Mouse (Mus musculus): ENCODE data around the gene Hrh2.

The Hrh2 gene

GRCm38 (mm10) chr13:54192021-54192481 lies at the start of gene Hrh2:
Gene Hrh2 (plus strand): TSS chr13:54192129.
- no peak for DNase-seq (ENCODE audit: extremely low spot score, low read depth, low spot score)

DNA sequence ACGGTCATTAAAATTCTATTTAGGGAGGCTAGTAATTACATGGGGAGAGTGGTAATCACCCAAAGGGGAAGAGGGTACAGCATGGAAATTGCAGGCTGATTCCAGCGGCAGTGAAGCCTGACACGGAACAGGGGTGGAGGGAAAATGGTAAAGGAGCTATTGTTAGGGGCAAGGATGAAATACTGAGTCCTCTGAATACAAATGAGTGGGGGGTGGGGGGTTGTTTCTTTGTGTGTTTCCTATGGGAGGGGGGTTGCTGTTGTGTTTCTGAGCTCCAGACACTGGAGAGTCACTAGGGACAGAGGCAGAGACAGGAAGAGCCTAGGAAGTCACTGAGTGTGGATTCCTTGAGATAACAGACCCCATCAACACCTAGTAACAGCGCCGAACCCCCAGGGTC lies 48.1 kb upstream of the Hrh2 start:
- DNase-seq (ENCODE audit: extremely low spot score, low read depth, low spot score): no peak

GRCm38 (mm10) chr13:54144624-54145023 lies 47.3 kb upstream of the Hrh2 start:
- DNase-seq (ENCODE audit: extremely low spot score, low read depth, low spot score): no peak

DNA sequence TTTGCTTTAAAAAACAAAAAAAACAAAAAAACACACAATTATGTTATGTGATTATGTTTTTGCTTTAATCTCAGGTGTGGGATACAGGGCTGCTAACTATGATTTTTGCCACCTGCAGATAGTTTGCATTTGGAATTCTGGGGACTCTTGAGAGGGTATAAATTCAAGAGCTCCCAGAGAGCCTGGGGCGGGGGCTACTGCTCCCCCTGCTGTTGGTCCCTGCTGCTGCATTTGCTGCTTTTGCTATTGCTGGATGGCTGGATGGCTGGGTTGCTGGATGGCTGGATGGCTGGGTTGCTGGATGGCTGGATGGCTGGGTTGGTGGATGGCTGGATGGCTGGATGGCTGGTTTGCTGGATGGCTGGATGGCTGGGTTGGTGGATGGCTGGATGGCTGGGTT lies 44.6 kb upstream of the Hrh2 start:
- DNase-seq (ENCODE audit: extremely low spot score, low read depth, low spot score): no peak

- no peak for DNase-seq (ENCODE audit: extremely low spot score, low read depth, low spot score)
These were observed 39.5 kb upstream of the Hrh2 start for GRCm38 (mm10) chr13:54152421-54152820.

DNA sequence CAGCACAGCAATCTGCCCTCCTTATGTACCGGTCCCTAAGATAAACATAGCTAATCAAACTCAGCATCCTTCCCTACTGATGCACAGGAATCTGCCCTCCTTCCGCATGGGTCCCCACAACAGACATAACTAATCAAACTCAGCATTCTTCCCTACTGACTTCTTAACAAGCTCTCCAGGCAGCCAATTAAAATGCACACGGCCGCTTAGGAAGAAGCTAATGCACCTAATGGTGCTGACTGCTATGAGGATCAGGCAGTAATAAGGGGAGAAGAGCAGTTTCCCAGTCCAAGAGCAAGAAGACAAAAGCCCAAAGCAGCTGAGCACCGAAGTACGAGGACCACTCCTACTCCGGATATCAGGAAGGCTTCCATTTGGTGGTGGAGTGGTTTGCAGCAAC lies 39.0 kb upstream of the Hrh2 start:
- DNase-seq (ENCODE audit: extremely low spot score, low read depth, low spot score): no peak

GRCm38 (mm10) chr13:54153672-54154218 lies 38.2 kb upstream of the Hrh2 start:
- DNase-seq (ENCODE audit: extremely low spot score, low read depth, low spot score): no peak

DNA sequence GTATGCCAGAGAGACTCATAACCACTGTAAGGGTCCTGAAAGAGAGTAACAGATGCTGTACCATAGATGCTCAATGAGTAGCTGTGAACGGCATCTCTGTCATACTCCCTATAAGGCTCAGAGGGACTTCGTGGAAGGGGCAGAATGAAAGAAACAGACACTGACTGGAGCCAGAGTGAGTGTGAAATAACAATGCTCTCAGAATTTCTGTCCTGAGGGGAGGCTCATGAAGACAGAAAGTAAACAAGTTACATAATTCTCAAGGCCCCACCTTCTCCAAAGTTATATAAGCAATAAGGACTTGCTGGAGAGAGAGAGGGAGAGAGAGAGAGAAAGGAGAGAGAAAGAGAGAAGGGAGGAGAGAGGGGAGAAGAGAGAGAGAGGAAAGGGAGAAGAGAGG lies 36.1 kb upstream of the Hrh2 start:
- no peak for DNase-seq (ENCODE audit: extremely low spot score, low read depth, low spot score)

DNA sequence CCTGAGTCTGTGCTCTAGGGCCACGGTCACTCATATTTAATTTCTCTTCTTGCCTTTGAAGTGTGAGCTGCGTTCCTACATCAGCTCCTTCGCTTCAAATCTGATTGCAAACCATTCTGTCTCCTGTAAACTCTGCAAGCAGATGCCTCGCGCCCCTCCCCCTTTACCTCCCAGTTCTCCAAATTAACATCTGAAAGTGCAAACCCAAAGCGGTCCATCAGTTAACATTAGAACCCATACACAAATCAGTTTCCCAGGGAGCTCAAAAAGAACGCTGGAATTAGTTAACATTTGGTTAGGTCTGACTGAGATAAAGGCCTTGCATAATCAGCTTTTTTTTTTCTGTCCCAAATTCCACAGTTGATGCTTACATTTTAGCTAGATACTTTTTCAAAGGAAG lies 32.7 kb upstream of the Hrh2 start:
- no peak for DNase-seq (ENCODE audit: extremely low spot score, low read depth, low spot score)

DNA sequence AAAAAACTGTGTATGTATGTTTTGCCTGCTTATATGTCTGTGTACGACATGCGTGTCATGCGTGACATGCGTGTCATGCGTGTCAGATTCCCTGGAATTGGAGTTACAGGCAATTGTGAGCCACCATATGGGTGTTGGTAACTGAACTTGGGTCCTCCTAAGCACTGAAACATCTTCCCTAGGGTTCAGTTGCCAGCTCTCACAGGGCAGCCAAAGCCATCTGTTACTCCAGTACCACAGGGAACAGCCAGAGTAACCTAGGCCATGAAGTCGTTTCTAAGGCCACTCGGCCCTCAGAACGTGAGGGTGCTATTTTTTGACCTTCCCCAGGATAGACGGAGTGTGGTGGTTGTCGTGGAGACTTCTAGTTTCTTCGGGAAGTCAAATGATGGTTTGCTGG lies 32.2 kb upstream of the Hrh2 start:
- DNase-seq (ENCODE audit: extremely low spot score, low read depth, low spot score): no peak

DNA sequence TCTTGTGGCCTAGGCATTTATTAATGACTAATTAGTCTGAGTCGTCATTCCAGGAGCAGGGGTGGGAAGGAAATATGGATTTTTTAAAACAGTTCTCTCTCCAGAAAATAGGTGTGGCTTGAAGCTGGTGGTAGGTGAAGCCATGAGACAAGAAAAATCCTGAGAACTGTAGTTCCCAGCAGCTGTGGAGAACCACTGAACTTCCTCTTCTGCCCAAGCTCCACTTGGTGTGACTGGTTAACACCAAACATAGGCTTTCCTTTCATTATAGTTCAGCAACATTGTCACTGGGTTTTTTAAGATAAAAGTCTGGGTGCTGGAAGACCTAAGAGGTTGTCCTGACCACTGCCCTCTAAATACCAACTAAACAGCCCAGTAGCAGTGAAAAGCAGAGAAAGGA lies 31.4 kb upstream of the Hrh2 start:
- DNase-seq (ENCODE audit: extremely low spot score, low read depth, low spot score): no peak

DNA sequence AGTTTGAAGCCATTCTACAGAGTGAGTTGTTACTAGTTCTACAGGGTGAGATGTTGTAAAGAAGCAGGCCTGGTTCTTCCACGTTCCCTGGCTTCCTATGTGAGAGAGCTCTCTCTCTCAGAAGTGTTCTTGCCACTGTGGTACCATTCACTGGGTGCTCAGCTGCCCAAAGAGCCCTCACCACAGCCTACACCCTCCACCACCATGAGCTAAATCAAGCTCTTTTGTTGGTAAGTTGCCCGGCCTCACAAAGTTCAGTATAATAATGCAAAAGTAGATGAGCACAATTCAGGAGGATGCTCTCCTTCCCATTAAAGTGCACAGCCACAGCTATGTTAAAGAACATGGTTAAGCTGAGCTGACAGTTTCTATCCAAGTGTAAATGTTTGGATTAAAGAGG lies 30.4 kb upstream of the Hrh2 start:
- no peak for DNase-seq (ENCODE audit: extremely low spot score, low read depth, low spot score)

- DNase-seq (ENCODE audit: extremely low spot score, low read depth, low spot score): no peak
These were observed 28.6 kb upstream of the Hrh2 start for GRCm38 (mm10) chr13:54163363-54163762.

- no peak for DNase-seq (ENCODE audit: extremely low spot score, low read depth, low spot score)
These were observed 27.5 kb upstream of the Hrh2 start for GRCm38 (mm10) chr13:54164462-54164861.

- DNase-seq (ENCODE audit: extremely low spot score, low read depth, low spot score): peak; percentile 10
These were observed 26.9 kb upstream of the Hrh2 start for GRCm38 (mm10) chr13:54165066-54165465.

- DNase-seq (ENCODE audit: extremely low spot score, low read depth, low spot score): no peak
These were observed 26.2 kb upstream of the Hrh2 start for GRCm38 (mm10) chr13:54165765-54166164.

DNA sequence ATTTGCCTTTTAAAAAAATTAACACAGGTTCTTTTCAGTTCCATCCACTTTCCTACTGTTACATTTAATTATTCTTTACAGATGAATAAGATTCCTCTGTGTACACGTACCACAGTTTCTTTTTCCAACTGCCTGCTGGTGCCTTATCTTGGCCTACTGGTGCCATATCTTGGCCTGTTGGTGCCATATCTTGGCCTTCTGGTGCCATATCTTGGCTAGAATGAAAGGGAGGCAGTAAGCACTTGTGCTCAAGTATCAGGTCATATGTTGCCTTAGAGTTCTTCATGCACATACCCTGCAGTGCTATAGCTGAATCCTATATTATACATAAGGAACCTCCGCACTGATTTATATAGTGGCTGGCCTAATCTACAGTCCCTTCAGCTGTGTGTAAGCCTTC lies 24.9 kb upstream of the Hrh2 start:
- DNase-seq (ENCODE audit: extremely low spot score, low read depth, low spot score): no peak

- DNase-seq (ENCODE audit: extremely low spot score, low read depth, low spot score): no peak
These were observed 23.3 kb upstream of the Hrh2 start for GRCm38 (mm10) chr13:54168675-54169074.

GRCm38 (mm10) chr13:54170288-54170687 lies 21.6 kb upstream of the Hrh2 start:
- no peak for DNase-seq (ENCODE audit: extremely low spot score, low read depth, low spot score)

DNA sequence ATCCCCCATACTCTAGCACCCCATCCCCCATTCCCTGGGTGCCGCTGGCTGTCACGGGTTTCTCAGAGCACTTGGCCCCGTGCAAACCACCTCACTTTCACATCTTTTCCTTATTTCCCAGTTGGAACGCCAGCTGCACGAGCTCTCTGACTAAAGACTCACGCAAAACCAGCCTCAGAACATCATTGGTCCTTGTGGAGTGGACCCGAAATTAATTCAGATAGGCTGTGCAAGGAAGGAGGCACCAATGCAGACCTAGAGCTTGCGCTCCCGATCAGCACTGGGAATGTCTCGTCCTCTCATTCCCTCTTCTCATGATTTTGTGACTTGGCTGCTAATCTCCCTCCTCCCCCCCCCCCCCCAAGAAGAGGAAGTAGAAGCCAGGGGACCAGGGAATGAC lies 20.6 kb upstream of the Hrh2 start:
- DNase-seq (ENCODE audit: extremely low spot score, low read depth, low spot score): no peak

DNA sequence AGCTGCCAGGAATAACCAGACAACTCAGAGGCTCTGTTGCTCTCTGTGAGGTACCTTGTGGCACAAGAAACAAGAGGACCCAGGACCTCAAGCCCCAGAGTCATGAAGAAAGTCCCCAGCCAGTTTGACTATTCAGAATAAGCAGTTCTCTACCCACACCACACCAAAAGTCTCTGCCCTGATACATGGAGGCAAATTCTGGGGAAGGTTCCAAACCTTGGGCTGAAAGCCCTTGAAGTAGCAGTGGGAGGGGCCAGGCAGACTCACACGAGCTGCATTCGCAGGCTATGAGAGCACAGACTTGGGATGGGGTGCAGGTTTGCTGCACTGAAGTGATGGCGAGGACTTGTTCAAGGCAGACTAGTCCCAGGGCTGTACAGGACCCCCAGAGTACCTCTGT lies 20.2 kb upstream of the Hrh2 start:
- DNase-seq (ENCODE audit: extremely low spot score, low read depth, low spot score): no peak

- DNase-seq (ENCODE audit: extremely low spot score, low read depth, low spot score): no peak
These were observed 18.0 kb upstream of the Hrh2 start for GRCm38 (mm10) chr13:54173941-54174340.

- DNase-seq (ENCODE audit: extremely low spot score, low read depth, low spot score): no peak
These were observed 17.2 kb upstream of the Hrh2 start for GRCm38 (mm10) chr13:54174703-54175102.

DNA sequence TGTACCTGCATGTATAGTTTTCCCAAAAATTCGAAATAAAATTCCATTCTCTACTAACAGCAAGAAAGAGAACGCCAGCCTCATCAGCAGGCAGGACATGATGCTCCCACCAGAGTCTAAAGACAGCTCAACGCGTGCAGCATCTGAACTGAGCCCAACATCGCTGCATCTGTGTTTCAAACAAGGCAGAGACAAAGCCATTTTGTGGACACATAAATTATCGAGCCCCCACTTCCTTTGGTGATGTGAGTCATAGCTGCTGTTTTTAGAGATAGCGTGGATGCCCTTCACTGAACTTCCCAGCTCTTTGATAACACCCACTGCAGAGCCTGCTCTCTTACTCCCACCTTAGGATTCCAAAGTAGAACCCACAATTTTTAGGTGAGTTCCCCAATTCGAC lies 16.5 kb upstream of the Hrh2 start:
- no peak for DNase-seq (ENCODE audit: extremely low spot score, low read depth, low spot score)
